Mouse (Mus musculus) splenic B cell, adult 2 months (primary cell): ENCODE results near the gene Jmjd8.
A peak's percentile ranks its signal among the peaks of the same experiment; 100 is the strongest.

Experiments
- DNase-seq: peaks from one replicate; pipeline ENCODE4 v3.0.0-alpha.2; 2011; ENCODE audit warnings: low read depth, low spot score
- H3K27me3 ChIP-seq: 2 replicates; pipeline ENCODE4 v1.6.1; 2012; ENCODE audit warnings: mild to moderate bottlenecking, low read length, moderate library complexity, mixed read lengths; ENCODE audit not compliant: control insufficient read depth, poor library complexity, insufficient read depth, severe bottlenecking
- H3K36me3 ChIP-seq: 2 replicates; pipeline ENCODE4 v1.6.1; 2012; ENCODE audit warnings: mild to moderate bottlenecking, low read length, moderate library complexity, mixed read lengths; ENCODE audit not compliant: control insufficient read depth, poor library complexity, insufficient read depth, severe bottlenecking

Jmjd8 gene

DNA sequence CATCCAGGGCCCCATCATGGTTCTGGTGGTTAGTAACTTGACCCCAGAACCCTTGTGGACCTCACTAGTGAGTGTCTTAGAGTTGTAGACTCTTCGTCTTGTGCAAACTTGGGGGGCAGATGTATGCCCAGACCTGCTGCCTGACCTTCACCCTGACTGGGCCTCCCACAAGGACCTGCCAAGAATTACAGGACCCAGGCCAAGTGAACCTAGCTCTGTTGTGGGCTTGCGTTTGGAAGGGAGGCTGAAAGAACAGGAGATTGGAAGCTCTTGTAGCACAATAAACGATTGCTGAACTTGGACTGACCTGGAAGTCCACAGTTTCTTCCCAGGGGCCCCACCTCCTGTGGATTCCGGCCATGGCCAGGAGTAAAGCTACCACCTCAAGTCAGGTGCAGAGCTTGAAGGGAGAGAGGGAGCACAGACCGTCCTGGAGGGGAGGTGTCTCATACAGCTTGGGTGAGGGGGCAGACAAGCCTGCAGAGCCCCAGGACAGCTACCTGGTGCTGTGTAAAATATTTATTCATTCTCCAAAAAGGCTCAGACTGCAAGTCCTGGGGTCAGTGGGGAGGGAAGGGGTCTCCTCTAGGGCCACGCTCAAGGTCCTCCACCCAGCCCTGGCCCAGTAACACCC is 5.4 kb downstream of the Jmjd8 start:
- Histone ChIP-seq H3K36me3 (peaks cover 6% of the 10 kb centered on the region; the same call in 1 of the 2 replicates), H3K27me3 (no peaks in the 10 kb centered on the region)
- no peak for DNase-seq

DNA sequence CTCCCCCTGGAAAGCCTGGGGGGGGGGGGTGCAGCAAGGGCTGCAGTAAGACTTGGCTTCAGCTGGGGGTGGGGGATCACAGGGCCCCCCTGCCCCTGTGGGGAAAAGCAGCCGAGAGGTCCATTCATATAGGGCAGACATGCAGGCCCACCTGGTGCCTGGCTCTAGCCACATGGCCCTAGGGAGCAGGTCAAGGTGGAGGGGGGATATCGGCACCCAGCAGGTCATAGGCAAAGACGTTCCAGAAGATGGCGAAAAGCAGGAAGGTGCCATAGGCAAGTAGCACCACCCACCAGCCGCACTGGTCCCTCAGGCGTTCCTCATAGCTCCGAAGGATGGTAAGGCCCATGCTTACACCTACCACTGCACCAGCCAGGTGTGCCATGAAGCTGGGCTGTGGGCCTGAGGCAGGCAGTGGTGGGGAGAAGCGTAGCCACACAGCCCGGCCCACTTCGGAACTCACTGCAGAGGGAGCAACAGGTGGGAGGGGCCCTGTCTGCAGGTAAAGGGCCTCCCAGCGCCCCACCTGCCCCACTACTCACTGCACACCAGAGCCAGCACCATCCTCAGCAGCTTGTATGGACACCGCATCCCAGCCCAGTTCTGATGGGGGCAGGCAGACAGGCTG is 6.0 kb downstream of the Jmjd8 start:
- Histone ChIP-seq H3K36me3 (peaks cover 8% of the 10 kb centered on the region; the same call in 1 of the 2 replicates), H3K27me3 (no peaks in the 10 kb centered on the region)
- DNase-seq = no peak

DNA sequence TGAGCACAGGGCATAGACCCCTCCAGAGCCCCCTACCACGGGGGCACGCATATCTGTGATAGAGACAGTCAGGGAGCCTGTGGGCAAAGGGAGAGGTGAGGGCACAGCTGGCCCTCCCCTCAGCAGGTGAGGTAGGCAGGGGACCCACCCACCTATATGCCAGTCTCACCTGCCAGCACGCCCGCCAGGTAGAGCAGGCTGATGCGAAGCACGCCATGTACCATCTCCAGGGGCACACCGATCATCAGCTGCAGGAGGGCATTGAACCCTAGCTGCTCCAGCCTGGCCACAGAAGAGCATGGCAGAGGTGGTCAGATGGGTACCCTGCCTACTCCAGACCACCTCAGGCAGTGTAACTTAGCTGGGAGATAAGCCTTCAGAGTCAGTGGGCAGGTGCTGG is 6.6 kb downstream of the Jmjd8 start:
- Histone ChIP-seq H3K36me3 (peaks cover 8% of the 10 kb centered on the region; the same call in 1 of the 2 replicates), H3K27me3 (no peaks in the 10 kb centered on the region)
- DNase-seq = no peak

DNA sequence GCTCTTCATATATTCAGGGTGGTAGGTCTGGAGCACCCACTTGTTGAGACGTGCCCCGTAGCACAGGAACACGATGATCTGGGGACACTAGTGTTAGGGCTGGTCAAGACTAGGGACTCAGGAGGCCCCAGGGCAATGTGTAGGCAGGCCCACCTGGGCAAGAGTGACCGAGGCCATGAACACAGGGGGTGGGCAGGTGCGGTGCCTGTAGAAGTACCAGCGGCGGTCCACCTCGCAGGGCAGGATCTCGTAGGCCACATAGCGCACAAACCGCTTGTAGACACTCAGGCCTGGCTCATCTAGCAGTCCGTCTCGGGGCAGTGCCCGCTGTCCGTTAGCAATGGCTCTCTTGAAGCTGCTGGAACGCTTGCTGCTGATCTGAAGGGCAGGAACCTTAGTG is 7.1 kb downstream of the Jmjd8 start:
- Histone ChIP-seq H3K36me3 (peaks cover 5% of the 10 kb centered on the region; the same call in 1 of the 2 replicates), H3K27me3 (no peaks in the 10 kb centered on the region)
- no peak for DNase-seq

DNA sequence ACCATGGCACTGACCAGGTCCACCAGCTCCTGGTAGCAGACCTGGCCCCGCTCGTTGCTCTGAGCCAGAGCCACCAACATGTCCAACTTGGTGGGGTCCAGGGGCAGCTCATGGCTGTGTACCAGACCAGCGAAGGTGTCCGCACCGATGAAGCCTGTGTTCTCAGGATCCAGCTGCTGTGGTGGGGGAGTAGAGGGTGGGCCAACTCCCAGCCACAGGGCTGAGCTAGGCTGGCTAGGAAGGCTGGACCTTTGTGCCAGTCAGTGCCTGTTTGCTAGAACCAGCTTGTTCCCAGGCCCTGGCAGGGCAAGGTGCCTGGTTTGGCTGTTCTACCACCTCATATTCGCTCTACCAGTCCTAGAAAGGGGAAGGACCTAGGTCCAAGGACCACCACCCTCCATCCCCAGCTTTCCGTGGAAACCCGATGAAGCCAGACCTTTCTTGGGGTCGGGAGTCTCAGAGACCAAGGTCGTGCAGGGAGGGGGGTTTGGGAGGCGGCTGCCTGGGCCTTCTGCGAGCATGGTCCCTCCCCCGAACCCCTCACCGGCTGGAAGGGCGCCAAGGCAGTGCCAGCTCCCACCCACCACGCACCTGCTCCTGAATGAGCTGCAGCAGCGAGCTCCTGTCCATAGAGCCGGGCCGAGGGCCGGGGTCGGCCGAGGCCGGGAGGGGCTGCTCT is 7.9 kb downstream of the Jmjd8 start:
- no peak for DNase-seq
- Histone ChIP-seq H3K27me3 (no peaks in the 10 kb centered on the region), H3K36me3 (peaks cover 5% of the 10 kb centered on the region; the same call in 1 of the 2 replicates)

DNA sequence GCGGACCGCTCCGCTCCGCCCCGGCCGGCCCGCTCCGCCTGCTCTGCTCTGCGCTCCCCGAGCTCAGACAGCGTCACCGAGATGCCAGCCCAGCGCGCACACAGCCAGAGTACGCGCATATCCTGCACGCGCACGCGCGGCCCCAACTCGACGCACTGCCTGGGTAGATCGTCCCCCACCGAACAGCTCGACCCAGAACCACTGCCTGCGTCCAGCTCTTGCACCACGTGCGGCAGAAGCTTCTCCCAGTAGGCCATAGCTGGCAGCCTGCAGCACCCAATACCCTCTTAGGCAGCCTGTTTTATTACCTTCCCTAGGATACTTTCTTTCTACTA is 8.4 kb downstream of the Jmjd8 start, which contains the start of gene Rhbdl1:
Gene Rhbdl1, minus strand, starts transcription at position 220 of the 335 bp plus-strand sequence.
- DNase-seq = peak; percentile 41
- peaks cover 5% of the 10 kb centered on the region; the same call in 1 of the 2 replicates for H3K36me3 ChIP-seq
- H3K27me3 ChIP-seq = no peaks in the 10 kb centered on the region

DNA sequence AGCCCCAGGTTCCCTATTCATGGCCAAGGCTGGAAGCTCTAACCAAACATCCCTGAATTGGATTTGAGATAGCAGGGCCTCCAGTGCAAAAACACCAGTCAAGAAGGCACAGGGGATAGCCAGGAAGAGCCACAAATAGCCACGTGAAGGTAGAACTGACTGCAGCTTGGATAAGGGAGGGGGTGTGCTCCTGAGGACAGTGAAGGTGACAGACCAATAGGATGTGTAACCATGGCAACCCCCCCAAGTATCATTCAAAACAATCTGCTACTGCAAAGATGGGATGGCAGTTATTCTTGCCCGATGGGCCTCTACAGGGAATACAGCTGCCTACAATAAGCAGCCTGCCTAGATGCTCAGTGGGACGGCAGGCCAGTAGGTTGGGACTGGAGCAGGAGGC is 8.9 kb downstream of the Jmjd8 start:
- Histone ChIP-seq H3K27me3 (no peaks in the 10 kb centered on the region), H3K36me3 (peaks cover 5% of the 10 kb centered on the region; the same call in 1 of the 2 replicates)
- DNase-seq = no peak

DNA sequence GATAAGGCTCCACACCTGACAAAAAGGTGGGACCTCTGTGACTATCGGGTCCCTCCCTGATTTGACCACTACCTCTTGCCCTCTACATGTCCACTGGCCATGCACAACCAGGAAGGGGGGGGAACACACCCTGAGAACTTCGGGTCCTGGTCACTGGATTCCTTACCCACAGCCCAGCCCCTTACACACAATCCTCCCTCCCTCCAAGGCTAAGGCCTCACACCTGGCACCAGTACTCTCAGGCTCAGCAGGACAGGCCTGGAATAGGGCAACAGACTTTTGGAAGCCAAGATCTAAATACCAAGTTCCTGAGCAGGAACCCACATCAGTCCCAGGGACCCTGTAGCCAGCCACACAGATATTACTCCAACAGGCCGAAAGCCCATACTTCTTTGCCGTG is 10.2 kb downstream of the Jmjd8 start:
- Histone ChIP-seq H3K36me3 (peaks cover 5% of the 10 kb centered on the region; the same call in 1 of the 2 replicates), H3K27me3 (no peaks in the 10 kb centered on the region)
- DNase-seq = no peak

DNA sequence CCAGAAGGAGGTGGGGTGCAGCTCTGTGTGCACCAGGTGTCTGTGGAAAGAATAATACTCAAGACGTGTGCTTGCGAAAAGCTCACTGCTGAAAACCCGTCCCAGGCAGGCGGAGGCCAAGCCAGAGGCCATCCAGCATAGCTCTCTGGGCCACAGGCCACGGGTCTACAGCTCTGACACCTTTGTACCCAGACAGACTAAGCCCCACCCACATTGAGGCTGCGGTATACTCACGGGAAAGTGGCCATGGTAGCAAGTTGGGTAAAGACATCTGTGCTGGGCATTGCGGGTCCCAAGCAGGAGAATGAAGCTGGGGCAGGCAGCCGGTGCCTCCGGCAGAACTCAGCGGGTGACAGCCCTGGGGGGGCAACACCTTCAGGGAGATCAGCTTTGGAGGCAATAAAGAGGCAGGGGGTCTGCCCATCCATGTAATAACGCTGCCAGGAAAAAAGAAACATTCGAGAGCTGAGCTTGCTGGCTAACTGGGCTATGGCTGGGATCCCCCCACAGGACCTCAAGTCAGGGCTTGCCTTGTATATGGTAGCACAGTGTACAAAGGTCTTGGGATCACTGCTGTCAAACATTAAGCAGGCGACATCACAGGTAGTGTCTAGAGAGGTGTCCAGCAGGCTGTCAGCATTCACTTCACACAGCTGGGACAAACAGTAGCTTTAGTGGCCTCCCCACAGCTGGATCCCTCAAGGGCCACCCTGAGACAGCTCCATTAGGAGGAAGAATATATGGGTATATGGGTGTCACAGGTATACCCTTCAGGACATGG is 11.0 kb downstream of the Jmjd8 start:
- Histone ChIP-seq H3K36me3 (peaks cover 5% of the 10 kb centered on the region; the same call in 1 of the 2 replicates), H3K27me3 (no peaks in the 10 kb centered on the region)
- no peak for DNase-seq

DNA sequence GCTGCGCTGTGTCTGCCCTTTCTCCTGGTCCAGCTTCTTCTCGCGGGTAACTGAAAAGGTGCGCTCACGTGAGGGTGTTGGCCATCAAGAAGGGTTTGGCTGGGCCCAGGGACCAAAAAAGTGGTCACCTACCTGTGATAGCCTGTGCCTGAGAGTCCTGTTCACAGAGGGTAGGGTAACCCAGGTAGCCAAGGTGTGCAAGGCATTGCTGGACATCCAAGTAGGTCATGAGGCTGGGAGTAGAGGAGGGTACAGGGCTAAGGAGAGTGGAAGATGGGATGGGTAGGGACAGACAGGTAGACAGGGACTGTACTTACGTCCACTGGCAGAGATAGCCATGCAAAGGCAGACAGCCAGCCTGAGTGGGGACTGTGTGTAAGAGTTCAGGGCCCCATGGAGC is 11.9 kb downstream of the Jmjd8 start:
- H3K27me3 ChIP-seq = no peaks in the 10 kb centered on the region
- H3K36me3 ChIP-seq = peaks cover 5% of the 10 kb centered on the region; the same call in 1 of the 2 replicates
- DNase-seq = no peak

DNA sequence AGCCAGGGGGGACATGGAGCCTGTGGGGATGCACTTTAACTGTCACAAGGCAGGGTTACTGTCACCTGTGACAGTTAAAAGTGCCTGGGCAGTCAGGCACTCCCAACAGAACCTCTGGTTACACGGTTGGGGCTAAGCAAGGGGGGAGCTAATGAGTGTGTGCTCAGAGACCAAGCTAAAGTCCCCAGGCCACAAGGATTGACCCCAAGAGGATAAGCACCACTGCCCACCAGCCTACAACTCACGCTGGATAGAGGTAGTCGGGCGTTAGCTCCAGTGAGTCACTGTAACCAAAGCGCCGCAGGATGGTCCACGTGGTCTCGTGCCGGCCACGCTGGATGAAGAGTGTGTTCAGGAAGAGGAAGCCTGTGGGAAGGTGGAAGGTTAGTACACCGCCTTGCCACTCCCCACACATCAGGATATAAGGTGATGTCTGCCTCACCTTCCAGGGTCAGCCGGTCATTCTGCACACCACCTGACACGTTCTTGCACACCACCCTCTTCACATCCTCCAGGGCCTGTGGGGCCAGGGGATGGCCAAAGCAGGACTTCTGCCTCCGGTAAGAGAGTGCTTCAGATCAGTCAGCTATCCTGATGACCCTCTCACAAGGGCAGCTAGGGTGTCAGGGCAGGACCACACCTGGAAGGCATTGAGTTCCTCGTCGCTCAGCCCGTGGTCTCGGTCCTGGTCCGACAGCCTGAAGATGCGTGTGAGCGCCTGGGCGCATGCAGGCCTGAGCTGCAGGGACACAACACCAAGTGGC is 12.6 kb downstream of the Jmjd8 start, which contains the start of gene Gm20683:
Gene Gm20683, minus strand, starts transcription at position 647 of the 764 bp plus-strand sequence.
- H3K27me3 ChIP-seq = no peaks in the 10 kb centered on the region
- peaks cover 5% of the 10 kb centered on the region; the same call in 1 of the 2 replicates for H3K36me3 ChIP-seq
- no peak for DNase-seq

DNA sequence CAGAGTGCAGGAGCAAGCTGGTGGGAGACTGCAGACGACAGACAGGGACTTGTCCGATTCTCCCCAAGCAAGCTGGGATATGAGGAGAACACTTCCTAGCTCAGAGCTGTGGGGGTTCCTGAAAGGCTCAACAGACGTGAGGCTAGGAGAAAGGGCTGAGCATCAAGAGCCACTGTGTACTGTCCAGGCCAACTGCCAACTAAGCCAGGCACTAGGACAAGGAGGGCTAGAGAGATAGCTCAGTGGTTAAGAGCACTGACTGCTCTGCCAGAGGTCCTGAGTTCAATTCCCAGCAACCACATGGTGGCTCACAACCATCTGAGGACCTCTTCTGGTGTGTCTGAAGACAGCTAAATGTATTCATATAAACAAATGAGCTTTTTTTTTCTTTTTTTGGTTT is 13.8 kb downstream of the Jmjd8 start:
- H3K27me3 ChIP-seq = no peaks in the 10 kb centered on the region
- H3K36me3 ChIP-seq = peaks cover 5% of the 10 kb centered on the region
- no peak for DNase-seq

DNA sequence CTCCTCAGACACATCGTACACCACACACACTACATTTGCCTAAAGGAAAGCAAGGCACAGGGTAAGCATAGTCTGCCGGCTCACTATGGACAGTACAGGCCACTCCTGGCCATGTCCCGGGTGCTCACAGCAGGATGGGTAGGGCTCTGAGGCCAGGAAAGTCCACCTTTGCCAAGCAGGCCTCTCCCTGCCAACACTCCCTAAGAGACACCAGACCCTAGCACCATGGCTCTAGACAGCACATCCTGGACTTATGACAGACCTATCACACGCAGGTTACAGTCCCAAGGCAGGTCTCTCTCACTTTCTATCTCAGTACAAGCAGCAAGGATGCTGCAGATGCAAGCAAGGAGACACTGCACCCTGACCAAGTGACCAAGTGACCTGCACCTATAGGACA is 14.5 kb downstream of the Jmjd8 start:
- no peaks in the 10 kb centered on the region for H3K27me3 ChIP-seq
- DNase-seq = no peak
- H3K36me3 ChIP-seq = peaks cover 5% of the 10 kb centered on the region
